Mouse (Mus musculus) granulocyte monocyte progenitor cell, adult 5-6 weeks (primary cell): ENCODE data around the gene Hrh2. TPM values are rescaled to one million over a fixed set of nuclear protein-coding genes. Genes with fewer than 3 reads are reported as not detected.

Experiments used
- ATAC-seq: replicated peaks from 2 replicates; pipeline ENCODE4 v1.8.0; 2016; ENCODE audit warnings: mild to moderate bottlenecking, moderate TSS enrichment, inconsistent platforms; ENCODE audit not compliant: poor library complexity, severe bottlenecking
- total RNA-seq, 2 experiments: library from RNA; stranded (forward) in 1 of 2; stranded (reverse) in 1 of 2; fragments of 200-712, 200-1000 nt in 1 of 2; fragments of >200 nt in 1 of 2; fragmentation: Nextera tagmentation in 1 of 2; gene quantifications; 2 replicates each; pipeline ENCODE4 v1.2.3; 2014 to 2017

Gene Hrh2
- total RNA-seq, 2 experiments from 2014 or later: 2.2 to 6.0 TPM

- ATAC-seq: no peak
Measured at GRCm38 (mm10) chr13:54175426-54175825, 16.5 kb upstream of the Hrh2 start.

GRCm38 (mm10) chr13:54176406-54177020, 15.4 kb upstream of the Hrh2 start:
- ATAC-seq: no peak

GRCm38 (mm10) chr13:54177346-54177745, 14.6 kb upstream of the Hrh2 start:
- ATAC-seq: no peak

- ATAC-seq: no peak
Measured at GRCm38 (mm10) chr13:54178647-54179046, 13.3 kb upstream of the Hrh2 start.

GRCm38 (mm10) chr13:54179971-54180370, 12.0 kb upstream of the Hrh2 start:
- ATAC-seq: no peak

GRCm38 (mm10) chr13:54180461-54180860, 11.5 kb upstream of the Hrh2 start:
- ATAC-seq: no peak

GRCm38 (mm10) chr13:54181318-54181717, 10.6 kb upstream of the Hrh2 start:
- ATAC-seq: no peak

GRCm38 (mm10) chr13:54181947-54182346, 10.0 kb upstream of the Hrh2 start:
- no peak for ATAC-seq

GRCm38 (mm10) chr13:54186394-54186793, 5.5 kb upstream of the Hrh2 start:
- peak; percentile 62 for ATAC-seq

- peak; percentile 38; the same call in 1 of the 2 replicates for ATAC-seq
Measured at GRCm38 (mm10) chr13:54188190-54188706, 3.7 kb upstream of the Hrh2 start.

GRCm38 (mm10) chr13:54189896-54190295, 2.0 kb upstream of the Hrh2 start:
- no peak for ATAC-seq

- no peak for ATAC-seq
Measured at GRCm38 (mm10) chr13:54191181-54191580, 748 bp upstream of the Hrh2 start.

GRCm38 (mm10) chr13:54193580-54193979, 1.7 kb downstream of the Hrh2 start:
- ATAC-seq: no peak

- ATAC-seq: no peak
Measured at GRCm38 (mm10) chr13:54199000-54199399, 7.1 kb downstream of the Hrh2 start.

- ATAC-seq: no peak
Measured at GRCm38 (mm10) chr13:54202458-54202857, 10.5 kb downstream of the Hrh2 start.

GRCm38 (mm10) chr13:54203419-54203818, 11.5 kb downstream of the Hrh2 start:
- ATAC-seq: no peak

GRCm38 (mm10) chr13:54205195-54205594, 13.3 kb downstream of the Hrh2 start:
- ATAC-seq: peak; percentile 45

GRCm38 (mm10) chr13:54206140-54206753, 14.3 kb downstream of the Hrh2 start:
- no peak for ATAC-seq

- ATAC-seq: peak; percentile 43
Measured at GRCm38 (mm10) chr13:54209476-54210253, 17.7 kb downstream of the Hrh2 start.

GRCm38 (mm10) chr13:54211528-54212488, 19.9 kb downstream of the Hrh2 start:
- ATAC-seq: no peak
